Mouse (Mus musculus) layer of hippocampus, adult 9-11 months (tissue): ENCODE data around the gene Morn3.

ENCODE experiments used
- DNase-seq: peaks from one replicate; pipeline ENCODE4 v3.0.0; 2022

Morn3 gene

GRCm38 (mm10) chr5:123059757-123060520, 13.1 kb upstream of the Morn3 start:
- DNase-seq = peak; percentile 43

GRCm38 (mm10) chr5:123058251-123059102, 11.7 kb upstream of the Morn3 start:
- DNase-seq = no peak

DNA sequence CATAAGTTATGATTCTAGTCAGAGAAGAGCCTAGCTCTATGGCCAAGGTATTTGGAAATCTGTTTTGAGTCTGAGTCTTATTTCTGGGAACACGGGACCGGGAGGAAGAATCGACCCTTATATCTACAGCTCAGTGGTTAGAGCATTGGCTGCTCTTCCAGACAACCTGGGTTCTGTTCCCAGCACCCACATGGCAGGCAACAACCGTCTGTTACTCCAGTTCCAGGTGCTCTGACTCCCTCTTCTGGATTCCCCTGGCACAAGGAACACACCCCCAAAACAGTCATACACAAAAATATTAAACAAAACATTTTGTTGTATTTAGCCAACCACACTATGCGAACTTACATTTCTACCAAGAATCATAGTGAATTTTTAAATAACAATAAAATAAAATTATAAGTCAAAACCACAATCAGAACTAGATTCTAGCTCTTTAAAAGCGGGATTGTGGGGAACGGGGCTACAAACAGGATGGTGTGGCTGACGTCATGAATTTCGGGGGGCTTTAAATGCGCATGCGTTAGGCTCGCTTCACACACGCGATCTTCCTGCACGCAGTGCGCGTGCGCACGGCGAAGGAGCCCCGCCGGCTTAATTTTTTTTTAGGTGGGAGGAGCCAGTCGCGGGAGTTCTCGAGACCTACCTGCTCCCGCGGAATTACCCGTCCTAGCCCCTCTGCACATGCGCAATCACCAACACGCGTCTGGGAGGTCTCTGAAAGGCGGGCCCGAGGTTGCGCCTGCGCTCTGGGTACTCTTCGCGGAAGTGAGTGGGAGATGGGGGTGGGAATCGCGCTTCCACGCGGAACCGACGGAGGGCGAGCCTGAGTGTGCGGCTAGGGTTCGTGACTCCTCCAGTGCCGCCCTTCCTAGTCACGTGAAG, 10.8 kb upstream of the Morn3 start:
- DNase-seq = peak; percentile 100

- DNase-seq = no peak
These were observed 4.9 kb upstream of the Morn3 start for GRCm38 (mm10) chr5:123051736-123052135.

GRCm38 (mm10) chr5:123050918-123051317, 4.1 kb upstream of the Morn3 start:
- no peak for DNase-seq

- DNase-seq = no peak
These were observed 2.5 kb upstream of the Morn3 start for GRCm38 (mm10) chr5:123049271-123049670.

DNA sequence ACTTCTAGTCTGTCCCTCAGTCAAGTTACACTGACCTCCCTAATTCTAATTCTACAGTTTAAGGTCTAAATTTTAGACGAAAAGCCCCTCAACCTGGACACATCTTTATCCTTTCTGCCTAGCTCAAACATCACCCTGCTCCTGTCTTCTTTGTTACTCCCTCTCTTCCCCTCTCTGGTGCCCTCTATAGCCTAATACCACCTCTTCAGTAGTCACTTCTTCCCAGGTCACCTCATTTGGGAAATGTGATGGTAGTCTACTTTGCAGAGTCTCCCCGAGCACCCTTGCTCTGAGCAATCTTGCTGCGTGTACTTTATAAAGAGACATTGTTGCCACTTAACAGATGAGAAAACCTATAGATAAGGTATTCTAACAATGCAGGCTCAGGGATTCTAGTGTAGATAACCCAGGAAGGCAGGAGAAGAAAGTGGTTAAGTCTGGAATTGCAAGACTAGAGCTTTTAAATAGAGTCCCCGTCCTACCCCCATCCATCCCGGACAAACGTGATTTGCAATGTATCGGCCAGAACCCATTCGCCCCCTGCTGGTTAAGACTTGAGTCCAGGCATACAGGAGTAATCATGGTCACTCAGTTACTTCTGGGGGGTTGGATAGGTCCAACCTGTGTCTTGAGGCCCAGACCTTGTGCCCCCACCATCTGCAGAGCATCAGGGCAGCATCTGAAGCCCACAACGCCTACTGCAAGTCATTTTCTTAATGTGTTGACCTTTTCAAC, 1.1 kb downstream of the Morn3 start:
- no peak for DNase-seq

DNA sequence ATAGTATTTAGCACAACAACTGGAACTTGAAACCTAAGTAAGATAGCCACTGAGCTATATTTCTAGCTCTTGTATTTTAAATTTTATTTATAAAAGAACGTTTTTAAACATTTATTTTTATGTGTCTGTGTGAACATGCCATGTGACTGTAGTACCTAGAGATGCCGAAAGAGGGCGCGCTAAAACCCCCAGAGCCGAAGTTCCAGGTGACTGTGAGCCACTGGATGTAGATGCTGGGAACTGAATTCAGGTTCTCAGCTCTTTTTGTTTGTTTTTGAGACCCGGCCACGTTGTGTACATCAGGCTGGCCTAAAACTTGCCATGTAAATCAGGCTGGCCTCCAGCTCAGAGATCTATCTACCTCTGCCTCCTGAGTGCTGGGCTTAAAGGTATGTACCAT, 3.0 kb downstream of the Morn3 start:
- DNase-seq = no peak

DNA sequence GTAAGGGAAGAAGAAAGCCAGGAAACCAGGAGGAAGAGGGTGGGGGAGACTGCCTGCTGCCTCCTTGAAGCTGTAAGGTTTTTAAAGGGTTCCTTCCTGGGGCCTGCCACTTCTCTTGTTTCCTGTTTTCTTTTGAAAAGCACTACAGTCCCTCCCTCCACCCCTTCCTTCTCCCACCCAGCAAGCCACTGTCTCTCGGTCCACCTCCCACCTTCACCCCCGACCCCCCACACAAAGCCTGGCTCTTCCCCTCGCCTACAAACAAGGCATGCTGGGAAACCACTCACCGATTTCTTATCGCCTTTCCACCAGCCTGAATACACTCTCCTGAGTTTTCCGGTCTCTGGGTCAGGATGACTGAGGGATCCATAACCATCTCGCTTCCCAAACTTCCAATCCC, 6.0 kb downstream of the Morn3 start:
- no peak for DNase-seq

GRCm38 (mm10) chr5:123039120-123039752, 7.6 kb downstream of the Morn3 start:
- DNase-seq = peak; percentile 54

GRCm38 (mm10) chr5:123038115-123038514, 8.7 kb downstream of the Morn3 start:
- DNase-seq = no peak

- DNase-seq = no peak
These were observed 11.3 kb downstream of the Morn3 start for GRCm38 (mm10) chr5:123035564-123035963.

GRCm38 (mm10) chr5:123035089-123035488, 11.7 kb downstream of the Morn3 start:
- DNase-seq = no peak

DNA sequence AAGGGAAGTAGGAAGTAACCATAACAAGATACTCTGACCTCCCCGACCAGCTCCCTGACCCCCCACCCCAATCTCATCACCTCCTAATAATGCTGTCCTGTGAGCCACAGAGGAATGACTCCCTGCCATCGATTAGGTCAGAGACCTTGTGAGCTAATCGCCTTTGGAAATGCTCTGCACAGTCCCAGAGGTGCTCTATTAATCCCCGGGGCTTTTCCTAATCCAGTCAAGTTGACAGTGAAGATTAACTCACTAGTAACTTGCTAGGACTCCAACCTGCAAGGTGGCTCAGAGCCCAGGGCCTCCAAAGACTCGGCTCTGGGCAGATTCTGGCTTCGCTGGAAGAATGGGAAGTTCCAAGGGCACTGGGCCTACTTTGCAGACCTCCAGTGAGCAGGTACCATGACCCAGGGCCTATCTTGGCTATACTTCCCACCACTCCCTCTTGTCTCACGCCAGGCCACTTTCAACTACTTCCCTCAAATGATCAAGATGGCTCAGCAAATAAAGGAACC, 13.1 kb downstream of the Morn3 start:
- DNase-seq = no peak

- no peak for DNase-seq
These were observed 15.5 kb downstream of the Morn3 start for GRCm38 (mm10) chr5:123031312-123031711.

DNA sequence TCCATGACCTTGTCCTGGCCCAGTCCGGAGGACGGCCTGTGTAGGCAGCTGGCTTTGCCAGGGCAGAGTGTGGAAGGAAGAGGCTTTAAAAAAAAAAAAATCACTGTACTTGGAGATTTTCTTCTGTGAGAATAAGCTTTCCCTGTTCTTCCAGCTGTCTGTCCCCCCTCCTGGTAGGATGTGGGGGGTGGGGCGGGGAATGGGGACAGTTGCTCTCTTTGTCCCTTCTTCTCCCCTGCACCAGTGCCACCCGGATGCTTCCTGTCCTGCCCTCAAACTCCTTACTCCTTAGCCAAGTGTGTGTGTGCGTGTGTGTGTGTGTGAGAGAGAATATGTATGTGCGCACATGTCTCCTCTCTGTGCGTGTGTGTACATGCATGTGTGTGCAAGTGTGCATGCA, 17.1 kb downstream of the Morn3 start:
- no peak for DNase-seq

DNA sequence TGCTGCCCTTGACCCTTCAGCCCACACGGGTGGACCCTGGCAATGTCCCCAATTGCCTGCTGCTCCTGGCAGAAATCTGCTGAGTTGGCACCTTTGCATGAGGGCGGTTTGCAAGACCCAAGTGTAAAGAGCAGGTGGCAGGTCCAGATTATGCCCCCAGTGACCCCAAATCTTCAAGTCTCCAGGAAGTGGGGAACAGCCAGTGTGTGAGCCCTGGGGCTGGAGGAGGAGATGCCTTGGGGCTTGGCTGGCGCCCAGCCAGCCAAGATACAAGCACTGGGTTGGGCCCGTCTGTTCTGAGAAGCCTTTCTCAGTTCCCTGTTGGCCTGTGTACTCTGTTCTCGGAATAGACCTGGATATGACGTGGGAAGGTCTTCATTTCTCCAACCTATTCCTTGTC, 19.4 kb downstream of the Morn3 start:
- DNase-seq = peak; percentile 66

- DNase-seq = no peak
These were observed 20.4 kb downstream of the Morn3 start for GRCm38 (mm10) chr5:123026414-123026813.

GRCm38 (mm10) chr5:123024965-123025573, 21.7 kb downstream of the Morn3 start:
- peak; percentile 56 for DNase-seq

GRCm38 (mm10) chr5:123024312-123024711, 22.5 kb downstream of the Morn3 start:
- no peak for DNase-seq

GRCm38 (mm10) chr5:123023049-123023448, 23.8 kb downstream of the Morn3 start:
- no peak for DNase-seq
